Mouse (Mus musculus) liver, embryonic 14.5 days (tissue): ENCODE measurements around the gene D5Ertd579e.

ENCODE experiments used
- CTCF ChIP-seq: IDR thresholded peaks from 2 replicates; pipeline ENCODE4 v1.5.1; 2016; ENCODE audit warnings: antibody characterized with exemption, low read depth, control low read depth
- EP300 ChIP-seq: IDR thresholded peaks from 2 replicates; pipeline ENCODE4 v1.6.1; 2016; ENCODE audit warnings: antibody characterized with exemption, low read depth

DNA sequence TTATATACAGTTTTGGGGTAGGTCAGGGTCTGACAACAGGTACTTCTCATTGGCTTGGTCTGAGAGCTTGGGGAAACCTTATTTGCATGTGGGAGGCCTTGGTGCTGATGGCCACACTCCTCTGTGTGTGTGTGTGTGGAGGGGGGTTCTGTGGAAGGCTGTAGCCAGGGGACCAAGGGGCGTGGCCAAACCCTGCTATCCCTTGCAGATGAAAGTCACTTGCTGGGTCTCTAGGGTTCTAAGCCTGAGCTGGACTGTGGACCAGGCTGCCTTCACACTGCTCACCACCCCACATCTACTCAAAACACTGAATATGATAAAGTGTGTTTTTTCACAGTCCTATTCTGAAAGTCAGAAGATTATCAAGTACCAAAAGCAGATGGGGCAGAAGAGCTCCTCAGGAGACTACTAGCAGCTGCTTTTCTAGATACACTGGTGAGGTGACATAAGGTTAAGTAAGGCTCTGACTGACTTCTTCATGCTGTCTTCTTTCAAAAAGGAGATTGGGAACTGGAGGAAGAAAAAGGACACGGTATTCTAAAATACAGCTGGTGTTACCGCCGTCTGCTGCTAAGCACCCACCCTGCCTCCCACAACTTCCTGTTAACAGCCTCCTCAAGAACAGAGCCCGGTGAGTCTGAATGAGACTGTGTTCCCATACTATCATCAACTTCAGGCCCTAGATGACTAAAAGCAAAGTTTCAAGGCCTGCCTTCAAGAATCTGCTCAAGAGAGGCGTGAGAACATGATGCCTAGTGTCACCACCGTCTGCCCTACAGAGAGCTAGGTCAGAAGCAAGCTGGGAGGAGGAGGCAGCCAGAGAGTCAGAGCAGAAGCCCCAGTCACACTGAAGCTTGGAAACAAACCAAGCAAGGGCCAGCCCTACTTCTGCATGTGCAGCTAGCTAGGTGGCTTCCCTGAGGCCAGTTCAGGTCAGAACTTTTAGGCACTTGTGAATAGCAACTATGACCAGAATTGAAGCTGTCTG, 26.5 kb downstream of the D5Ertd579e start:
- TF ChIP-seq CTCF (no peak), EP300 (no peak)
